Mouse (Mus musculus) lung, embryonic 16.5 days (tissue): ENCODE data around the gene 1520401A03Rik. TPM values are rescaled to one million over a fixed set of nuclear protein-coding genes. Genes with fewer than 3 reads are reported as not detected.

Experiments
- ATAC-seq: fragments of 200-750 bp; cut with Nextera tagmentation; 2 replicates; pipeline ENCODE4 v1.8.0; 2017; ENCODE audit warnings: low read depth, mild to moderate bottlenecking, moderate library complexity
- H3K27ac ChIP-seq: fragments of 300-500 bp; sonication (generic); 2 replicates; pipeline ENCODE4 v1.5.1; 2014; ENCODE audit warnings: mild to moderate bottlenecking, control low read depth, low read length
- H3K27me3 ChIP-seq: fragments of 300-500 bp; sonication (generic); 2 replicates; pipeline ENCODE4 v1.6.1; 2014; ENCODE audit warnings: low read depth, low read length, mixed read lengths; ENCODE audit not compliant: control insufficient read depth, insufficient read depth
- H3K36me3 ChIP-seq: fragments of 300-500 bp; sonication (generic); 2 replicates; pipeline ENCODE4 v1.6.1; 2014; ENCODE audit warnings: low read length; ENCODE audit not compliant: control insufficient read depth, insufficient read depth
- H3K4me1 ChIP-seq: fragments of 300-500 bp; sonication (generic); replicated peaks from 2 replicates; pipeline ENCODE4 v1.6.1; 2014; ENCODE audit warnings: low read length, mixed read lengths; ENCODE audit not compliant: control insufficient read depth, insufficient read depth
- H3K4me2 ChIP-seq: fragments of 300-500 bp; sonication (generic); 2 replicates; pipeline ENCODE4 v1.6.1; 2014; ENCODE audit warnings: low read depth, low read length, control low read depth
- H3K4me3 ChIP-seq: fragments of 300-500 bp; sonication (generic); 2 replicates; pipeline ENCODE4 v1.5.1; 2014; ENCODE audit warnings: mild to moderate bottlenecking, low read length, control low read depth
- H3K9ac ChIP-seq: fragments of 300-500 bp; sonication (generic); 2 replicates; pipeline ENCODE4 v1.6.1; 2014; ENCODE audit warnings: low read length, control low read depth
- H3K9me3 ChIP-seq: fragments of 300-500 bp; sonication (generic); 2 replicates; pipeline ENCODE4 v1.6.1; 2016; ENCODE audit warnings: low read length; ENCODE audit not compliant: control insufficient read depth
- WGBS: fragments of 180-500 bp; shearing (Covaris S2); extraction: QIAGEN DNeasy Blood & Tissue Kit; methylation state at CpG from one replicate; pipeline ENCODE4 v1.1.7; 2014; 5-methylcytosine and 5-hydroxymethylcytosine counted together
- polyA plus RNA-seq: library from polyadenylated mRNA; unstranded; fragments of >200 nt; fragmentation: Nextera tagmentation; extraction: Ambion mirVana; gene quantifications from 2 replicates; pipeline ENCODE4 v1.2.1, GENCODE M21; 2015

Gene 1520401A03Rik
- polyA plus RNA-seq, 1 experiment from 2014 or later: 0.14 TPM

DNA sequence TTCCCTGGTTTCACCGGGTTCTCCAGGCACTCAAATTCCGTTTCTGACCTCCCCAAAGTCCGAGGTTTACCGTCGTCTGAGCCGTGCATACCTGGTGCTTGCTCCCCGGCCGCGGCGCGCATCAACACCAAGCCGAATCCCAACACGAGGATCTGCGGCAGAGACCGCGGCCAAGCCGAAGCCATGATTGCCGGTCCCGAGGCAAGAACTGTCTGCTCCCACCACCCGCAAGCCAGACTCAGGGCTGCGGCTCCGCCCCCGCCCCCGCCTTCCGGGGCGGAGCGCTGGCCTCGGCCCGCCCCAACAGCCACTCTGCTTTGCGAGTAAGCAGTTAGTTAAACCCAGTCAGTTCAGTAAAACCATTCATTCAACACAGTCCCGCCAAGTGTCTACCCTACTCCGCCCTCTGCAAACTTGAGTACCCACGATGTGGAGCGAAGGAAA is 45.3 kb downstream of the 1520401A03Rik start, which contains the start of gene Tnfrsf12a:
Tnfrsf12a (minus strand) TSS at position 233 of the 444 bp plus-strand sequence.
- H3K9me3 ChIP-seq: no peaks in the 10 kb centered on the region
- H3K27ac ChIP-seq: peak within 1 kb of the TSS; percentile 47
- peak within 1 kb of the TSS; percentile 54 for H3K4me3 ChIP-seq
- H3K9ac ChIP-seq: peak within 1 kb of the TSS; percentile 64
- under 1% methylated on average over 34 of the region's 34 CpGs for WGBS
- H3K36me3 ChIP-seq: no peaks in the 10 kb centered on the region
- peak within 1 kb of the TSS; percentile 74 for H3K4me2 ChIP-seq
- peak; percentile 65 for ATAC-seq
- peaks cover 48% of the 10 kb centered on the region for H3K4me1 ChIP-seq
- peaks cover 31% of the 10 kb centered on the region for H3K27me3 ChIP-seq

DNA sequence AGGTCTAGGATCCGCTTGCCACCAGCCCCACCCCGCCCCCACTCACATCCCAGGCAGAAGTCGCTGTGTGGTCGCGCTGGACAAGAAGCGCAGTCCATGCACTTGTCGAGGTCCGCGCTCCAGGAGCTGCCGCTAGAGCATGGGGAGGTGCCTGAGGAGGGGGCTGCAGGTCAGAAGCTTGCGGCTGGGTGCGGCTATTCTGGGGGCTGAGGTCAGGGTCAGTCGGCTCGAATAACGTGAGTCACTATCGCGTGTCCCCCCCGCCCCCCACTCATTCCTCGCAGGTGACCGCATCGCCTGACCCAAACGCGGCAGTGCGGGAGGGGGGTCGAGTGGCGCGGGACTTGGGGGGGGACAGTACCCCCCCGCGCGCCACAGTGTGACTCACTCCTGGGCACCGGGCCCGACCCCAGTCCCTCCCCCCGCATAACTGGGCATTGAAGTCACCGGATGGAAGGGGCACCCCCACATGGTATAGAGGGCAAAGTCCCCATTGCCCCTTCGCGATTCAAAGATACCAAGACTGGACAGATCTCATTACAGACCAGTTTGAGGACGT is 46.0 kb downstream of the 1520401A03Rik start:
- H3K27ac ChIP-seq: peak overlapping the region; percentile 47
- peak overlapping the region; percentile 74 for H3K4me2 ChIP-seq
- H3K4me3 ChIP-seq: peak overlapping the region; percentile 54
- peak overlapping the region; percentile 64 for H3K9ac ChIP-seq
- H3K4me1 ChIP-seq: peaks cover 42% of the 10 kb centered on the region
- ATAC-seq: no peak
- H3K36me3 ChIP-seq: no peaks in the 10 kb centered on the region
- H3K9me3 ChIP-seq: no peaks in the 10 kb centered on the region
- under 1% methylated on average over 28 of the region's 37 CpGs for WGBS
- peaks cover 24% of the 10 kb centered on the region for H3K27me3 ChIP-seq

DNA sequence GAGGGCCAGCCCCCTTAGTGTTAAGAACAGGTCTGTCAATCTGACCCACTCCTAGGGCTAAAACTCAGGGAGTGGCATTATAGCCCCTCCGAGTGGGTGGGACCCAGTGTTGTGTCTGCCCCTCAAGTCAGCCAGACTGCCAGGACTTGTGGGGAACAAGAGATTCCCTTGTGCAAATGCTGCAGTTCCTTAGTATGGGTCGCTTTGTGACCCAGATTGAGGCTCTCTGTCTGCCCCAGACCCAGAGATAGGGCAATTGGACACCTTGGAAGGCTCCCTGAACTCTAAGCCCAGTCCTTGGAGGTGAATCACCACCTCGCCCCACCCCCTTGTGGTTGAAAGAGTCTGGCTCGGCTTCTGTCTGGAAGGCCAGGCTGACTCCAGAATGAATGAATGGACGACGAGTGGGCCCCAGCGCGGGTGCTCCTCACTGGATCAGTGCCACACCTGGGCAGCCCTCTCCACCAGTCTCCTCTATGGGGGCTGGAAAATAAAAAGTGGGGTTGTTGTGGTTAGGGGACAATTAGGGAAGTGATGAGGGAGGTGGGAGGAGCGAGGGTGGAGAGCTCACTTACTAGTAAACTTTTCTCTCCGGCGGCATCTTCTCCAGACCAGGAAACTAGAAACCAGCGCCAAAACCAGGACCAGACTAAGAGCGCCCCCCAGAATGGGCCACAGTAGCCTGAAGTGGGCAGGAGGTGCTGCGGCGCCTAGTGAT is 46.9 kb downstream of the 1520401A03Rik start:
- no peak for ATAC-seq
- H3K4me3 ChIP-seq: peak overlapping the region; percentile 54
- no peaks in the 10 kb centered on the region for H3K36me3 ChIP-seq
- peak overlapping the region; percentile 64 for H3K9ac ChIP-seq
- peak overlapping the region; percentile 78 for H3K4me2 ChIP-seq
- WGBS: 19% methylated on average over 15 of the region's 15 CpGs
- H3K27ac ChIP-seq: no peak overlapping the region
- peaks cover 17% of the 10 kb centered on the region for H3K27me3 ChIP-seq
- H3K9me3 ChIP-seq: no peaks in the 10 kb centered on the region
- peaks cover 39% of the 10 kb centered on the region for H3K4me1 ChIP-seq

DNA sequence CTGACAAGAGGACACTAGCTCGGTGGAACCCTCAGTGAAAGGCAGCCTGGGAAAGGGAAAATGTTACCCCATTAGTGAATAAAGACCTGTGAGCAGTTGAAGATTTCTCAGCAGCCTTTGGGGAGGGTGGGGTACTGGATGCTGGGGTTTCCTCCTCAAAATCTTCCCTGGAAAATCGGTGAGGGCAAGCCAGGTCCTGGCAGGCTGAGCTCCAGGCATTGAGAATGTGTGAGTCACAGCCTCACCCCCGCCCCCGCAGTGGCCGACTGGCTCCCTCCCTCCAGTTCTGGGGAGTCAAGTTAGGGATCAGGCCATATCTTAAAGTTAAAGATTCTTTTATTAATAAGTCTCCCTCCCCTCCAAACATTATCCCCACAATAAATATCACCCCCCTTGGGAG is 47.5 kb downstream of the 1520401A03Rik start:
- 21% methylated on average over 5 of the region's 5 CpGs for WGBS
- Histone ChIP-seq H3K9ac (no peak overlapping the region), H3K4me1 (peaks cover 39% of the 10 kb centered on the region), H3K27me3 (peaks cover 15% of the 10 kb centered on the region), H3K36me3 (no peaks in the 10 kb centered on the region), H3K27ac (peak overlapping the region; percentile 70), H3K4me3 (peak overlapping the region; percentile 68), H3K9me3 (no peaks in the 10 kb centered on the region), H3K4me2 (peak overlapping the region; percentile 78; the same call in 1 of the 2 replicates)
- ATAC-seq: no peak

DNA sequence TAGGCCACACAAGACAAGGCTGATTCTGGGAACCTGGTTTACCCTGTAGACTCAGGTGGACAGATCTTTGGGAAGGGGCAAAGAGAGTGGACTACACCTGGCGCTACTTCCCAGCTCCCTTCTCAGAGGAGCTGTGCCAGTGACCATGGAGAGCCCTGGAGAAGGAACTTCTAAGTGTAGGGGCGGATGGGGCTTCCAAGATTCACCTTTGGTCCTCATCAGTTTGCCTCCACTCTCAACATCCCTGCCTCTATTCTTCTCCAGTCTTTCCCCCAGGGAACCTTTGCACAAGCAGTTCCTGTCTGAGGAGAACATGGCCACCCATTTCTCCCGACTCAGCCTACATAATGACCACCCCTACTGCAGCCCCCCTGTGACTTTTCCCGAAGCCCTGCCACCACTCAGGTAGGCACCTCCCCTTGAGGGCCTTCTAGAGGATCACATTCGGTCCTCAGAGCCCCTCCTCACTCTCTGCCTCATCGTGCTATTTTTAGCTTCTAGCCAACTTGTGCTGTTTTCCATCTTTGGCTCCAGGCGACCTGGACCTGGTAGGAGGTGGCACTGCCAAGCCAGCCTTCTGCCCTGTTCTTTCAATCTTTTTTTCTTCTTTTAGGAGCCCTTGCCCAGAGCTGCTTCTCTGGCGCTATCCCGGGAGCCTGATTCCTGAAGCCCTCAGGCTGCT is 48.2 kb downstream of the 1520401A03Rik start:
- Histone ChIP-seq H3K36me3 (peaks cover 4% of the 10 kb centered on the region; the same call in 1 of the 2 replicates), H3K4me3 (peak overlapping the region; percentile 68), H3K4me2 (peak overlapping the region; percentile 78), H3K9ac (peak overlapping the region; percentile 79), H3K27me3 (peaks cover 9% of the 10 kb centered on the region), H3K9me3 (no peaks in the 10 kb centered on the region), H3K27ac (peak overlapping the region; percentile 70), H3K4me1 (peaks cover 39% of the 10 kb centered on the region)
- WGBS: 32% methylated on average over 9 of the region's 9 CpGs
- no peak for ATAC-seq

DNA sequence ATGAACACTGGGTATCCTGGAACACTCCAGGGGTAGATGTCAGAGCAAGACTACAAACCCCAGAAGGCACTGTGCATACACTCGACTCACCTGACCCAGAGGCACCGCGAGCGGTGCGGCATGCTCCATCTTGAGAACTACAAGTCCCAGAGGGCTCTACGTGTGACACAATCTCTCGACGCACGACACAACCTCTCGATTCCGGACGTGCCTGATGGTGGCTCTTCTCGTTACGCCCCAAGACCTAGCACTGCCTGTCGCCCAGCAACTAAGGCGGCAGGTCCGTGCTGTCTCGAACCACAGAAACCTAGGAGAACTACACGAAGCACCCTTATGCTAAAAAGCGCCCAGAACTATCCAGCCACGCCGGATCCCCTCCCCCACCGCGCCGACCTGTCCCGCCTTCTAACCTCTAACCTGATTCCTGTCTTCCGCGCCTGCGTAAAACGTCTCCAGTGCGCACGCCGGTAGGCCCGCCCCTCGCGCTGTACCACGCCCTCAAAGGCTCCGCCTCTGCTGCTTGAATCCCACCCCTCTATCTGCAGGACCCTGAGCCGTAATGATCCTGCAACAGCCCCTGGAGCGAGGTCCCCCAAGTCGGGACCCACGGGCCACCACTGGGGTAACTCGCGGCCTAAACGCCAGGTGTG is 49.0 kb downstream of the 1520401A03Rik start, which contains the start of the genes Hcfc1r1 and Thoc6:
Hcfc1r1 (plus strand) TSS at position 173 of the 650 bp plus-strand sequence.
Thoc6 (minus strand) TSS at position 459 of the 650 bp plus-strand sequence.
- Histone ChIP-seq H3K4me3 (peak within 1 kb of the TSS; percentile 68), H3K27me3 (no peaks in the 10 kb centered on the region; the same call in 1 of the 2 replicates), H3K36me3 (peaks cover 13% of the 10 kb centered on the region), H3K9ac (peak within 1 kb of the TSS; percentile 79), H3K9me3 (no peaks in the 10 kb centered on the region), H3K4me1 (peaks cover 39% of the 10 kb centered on the region), H3K27ac (peak within 1 kb of the TSS; percentile 74), H3K4me2 (peak within 1 kb of the TSS; percentile 78)
- WGBS: under 1% methylated on average over 45 of the region's 45 CpGs
- ATAC-seq: peak; percentile 92

DNA sequence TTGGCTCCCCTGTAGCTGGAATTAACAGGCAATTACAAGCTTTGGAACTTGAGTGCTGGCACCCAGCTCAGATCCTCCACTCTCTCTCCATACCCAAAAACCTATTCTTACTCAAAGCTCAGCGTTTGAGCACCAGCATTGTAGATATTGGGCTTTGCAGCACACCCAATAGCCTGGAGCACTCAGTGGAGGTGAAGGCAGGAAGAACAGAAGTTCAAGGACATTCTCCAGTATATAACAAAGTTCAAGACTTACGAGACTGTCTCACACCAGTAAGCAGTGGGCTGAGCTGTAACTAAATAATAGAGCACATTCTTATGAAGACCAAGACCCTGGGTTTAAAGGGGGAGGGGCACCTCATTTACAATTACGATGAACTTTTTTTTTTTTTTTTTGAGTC is 49.8 kb downstream of the 1520401A03Rik start:
- WGBS: 59% methylated on average over 3 of the region's 3 CpGs
- Histone ChIP-seq H3K4me3 (peak overlapping the region; percentile 68), H3K36me3 (peaks cover 14% of the 10 kb centered on the region), H3K4me1 (peaks cover 37% of the 10 kb centered on the region), H3K4me2 (peak overlapping the region; percentile 78), H3K9ac (peak overlapping the region; percentile 79), H3K27ac (no peak overlapping the region), H3K27me3 (no peaks in the 10 kb centered on the region), H3K9me3 (no peaks in the 10 kb centered on the region)
- ATAC-seq: no peak

DNA sequence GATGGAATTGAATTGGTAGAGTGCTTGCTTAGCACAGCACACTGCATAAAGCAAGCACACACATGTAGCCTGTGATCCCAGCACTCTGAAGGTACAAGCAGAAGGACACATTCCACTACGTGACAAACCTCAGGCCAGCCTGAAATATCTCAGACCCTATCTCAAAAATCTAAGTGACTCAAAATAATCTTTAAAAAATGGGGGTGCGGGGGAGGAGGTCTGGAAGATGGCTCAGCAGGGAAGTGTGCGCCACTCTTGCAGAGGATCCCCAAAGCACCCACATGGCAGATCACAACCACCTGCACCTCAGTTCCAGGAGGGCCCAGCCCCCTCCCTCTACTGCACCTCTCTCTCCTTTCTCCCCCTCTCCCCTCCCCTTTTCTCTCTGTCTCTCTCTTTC is 51.1 kb downstream of the 1520401A03Rik start:
- no peak overlapping the region for H3K9ac ChIP-seq
- no peak for ATAC-seq
- 89% methylated on average over 3 of the region's 3 CpGs for WGBS
- H3K4me2 ChIP-seq: no peak overlapping the region
- H3K27me3 ChIP-seq: no peaks in the 10 kb centered on the region
- no peak overlapping the region for H3K27ac ChIP-seq
- peaks cover 31% of the 10 kb centered on the region for H3K4me1 ChIP-seq
- H3K36me3 ChIP-seq: peaks cover 19% of the 10 kb centered on the region
- no peak overlapping the region for H3K4me3 ChIP-seq
- no peaks in the 10 kb centered on the region for H3K9me3 ChIP-seq
